Mouse (Mus musculus) C2C12 (cell line): ENCODE data around the gene Phkb.

Experiments
- CEBPB ChIP-seq: IDR thresholded peaks from one replicate; pipeline ENCODE4 v1.6.1; 2011; ENCODE audit warnings: low read depth, mild to moderate bottlenecking, control low read depth, moderate library complexity
- CTCF ChIP-seq: IDR thresholded peaks from one replicate; pipeline ENCODE4 v1.5.1; 2011; ENCODE audit not compliant: control insufficient read depth, insufficient read depth, insufficient read length
- FOSL1 ChIP-seq: IDR thresholded peaks from one replicate; pipeline ENCODE4 v1.8.0; 2011; ENCODE audit warnings: mild to moderate bottlenecking, low read length; ENCODE audit not compliant: poor library complexity, insufficient read depth, severe bottlenecking
- MAX ChIP-seq: IDR thresholded peaks from one replicate; pipeline ENCODE4 v1.6.1; 2011; ENCODE audit warnings: mild to moderate bottlenecking, control low read depth
- MYOD1 ChIP-seq: IDR thresholded peaks from one replicate; pipeline ENCODE4 v1.6.1; 2011; ENCODE audit warnings: low read depth; ENCODE audit not compliant: control insufficient read depth, insufficient read length

GRCm38 (mm10) chr8:86090666-86091065, 249.9 kb downstream of the Phkb start:
- TF ChIP-seq CTCF (no peak), CEBPB (no peak), MYOD1 (no peak), MAX (no peak), FOSL1 (no peak)
